Mouse (Mus musculus) embryo, embryonic 11 days (tissue): ENCODE data around the gene Smg9.
"Not testable (repeated sequence)": the region's sequence is repeated elsewhere in the genome, so short reads cannot be mapped to it uniquely, and the experiment has no call there.

Source experiments
- DNase-seq: peaks from one replicate; pipeline ENCODE4 v3.0.0-alpha.2; 2015

Smg9 gene

DNA sequence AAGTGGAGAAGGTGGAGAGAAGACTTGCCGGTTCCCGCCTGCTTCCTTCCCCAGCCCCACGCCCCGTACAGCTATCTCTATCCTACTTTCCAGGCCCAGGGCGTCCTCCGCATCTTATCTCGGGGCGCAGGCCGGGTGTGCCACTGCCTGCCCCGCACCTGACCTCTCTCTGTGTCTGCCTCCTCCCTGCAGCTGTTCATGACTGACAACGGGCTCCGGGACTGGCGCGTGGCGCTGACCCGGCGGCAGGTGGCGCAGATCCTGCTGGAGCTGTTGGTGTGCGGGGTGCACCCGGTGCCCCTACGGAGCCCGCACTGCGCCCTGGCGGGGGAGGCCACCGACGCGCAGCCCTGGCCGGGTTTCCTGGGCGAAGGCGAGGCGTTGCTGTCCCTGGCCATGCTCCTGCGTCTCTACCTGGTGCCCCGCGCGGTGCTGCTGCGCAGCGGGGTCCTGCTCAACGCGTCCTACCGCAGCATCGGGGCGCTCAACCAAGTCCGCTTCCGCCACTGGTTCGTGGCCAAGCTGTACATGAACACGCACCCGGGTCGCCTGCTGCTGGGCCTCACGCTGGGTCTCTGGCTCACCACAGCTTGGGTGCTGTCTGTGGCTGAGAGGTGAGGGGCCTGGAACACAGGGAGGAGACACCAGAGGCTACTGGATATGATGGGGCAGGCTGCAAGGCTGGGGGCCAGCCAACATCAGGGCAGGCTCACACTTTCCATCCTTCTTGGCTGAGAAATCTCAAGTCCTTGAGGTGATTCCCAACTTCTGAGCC, 22.1 kb upstream of the Smg9 start:
- DNase-seq: peak; percentile 69

DNA sequence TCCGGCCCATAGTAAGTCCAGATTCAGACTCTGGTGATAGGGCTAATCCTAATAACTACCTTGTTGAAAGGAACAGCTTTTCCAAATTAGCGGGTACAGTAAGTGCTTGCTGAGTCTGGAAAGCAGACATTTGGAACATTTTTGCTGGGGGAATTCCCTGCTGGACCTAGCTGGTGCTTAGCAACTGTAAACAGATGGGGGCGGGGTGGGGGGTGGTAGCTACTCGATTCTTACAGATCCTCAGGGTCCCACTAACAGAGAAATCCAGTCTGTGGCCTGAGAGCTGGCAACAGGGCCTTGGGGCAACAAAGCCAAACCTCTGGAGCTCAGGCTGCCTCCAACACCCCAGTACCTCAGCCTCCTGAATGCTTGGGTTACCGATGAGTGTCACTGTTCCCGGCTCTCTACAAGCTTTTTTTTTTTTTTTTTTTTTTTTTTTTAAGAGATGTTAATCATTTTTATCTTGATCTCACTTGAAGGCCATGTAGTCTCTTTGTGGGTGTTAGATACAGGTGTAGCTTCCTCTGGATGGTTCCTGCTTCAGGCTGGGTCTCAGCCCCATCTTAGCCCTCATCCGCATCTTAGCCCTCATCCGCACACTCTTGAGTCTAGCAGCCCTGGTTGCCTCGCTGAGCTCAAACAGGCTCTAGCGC, 21.2 kb upstream of the Smg9 start:
- DNase-seq: peak; percentile 41

DNA sequence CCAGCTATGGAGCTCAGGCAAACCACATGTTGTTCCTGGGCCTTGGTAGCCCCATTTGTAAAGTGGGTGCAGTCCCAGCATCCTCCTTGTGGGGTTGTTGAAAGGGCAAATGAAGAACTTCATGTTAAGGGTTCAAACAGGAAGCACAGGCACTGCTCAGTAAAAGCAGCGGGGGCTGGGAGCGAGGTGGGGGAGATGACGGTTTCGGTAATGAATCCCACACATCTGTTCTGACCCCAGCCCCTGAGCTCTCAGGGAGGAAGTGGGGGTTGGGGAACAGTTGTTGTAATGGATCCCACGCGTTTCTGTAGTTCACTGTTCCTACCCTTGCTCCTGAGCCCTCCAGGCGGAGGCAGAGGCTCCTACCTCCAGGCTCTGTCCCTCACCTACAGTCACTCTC, 19.5 kb upstream of the Smg9 start:
- peak; percentile 72 for DNase-seq

DNA sequence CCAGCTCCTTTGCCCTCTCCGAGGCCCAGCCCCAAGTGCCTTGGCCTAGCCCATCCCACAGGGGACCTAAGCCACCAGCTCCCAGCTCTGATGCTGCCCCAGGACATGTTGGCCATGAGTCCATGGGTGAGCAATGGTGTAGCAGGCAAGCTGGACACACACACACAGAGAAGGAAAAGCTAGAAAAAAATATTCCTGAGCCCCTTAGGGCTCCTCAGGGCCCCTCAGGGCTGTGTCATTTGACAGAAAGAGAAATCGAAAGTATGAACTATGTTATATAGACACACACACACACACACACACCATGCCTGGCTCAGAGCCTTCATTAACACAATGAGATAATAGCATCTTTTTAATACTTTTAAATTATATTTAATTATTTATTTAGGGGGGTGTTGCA, 19.0 kb upstream of the Smg9 start:
- DNase-seq: no peak

DNA sequence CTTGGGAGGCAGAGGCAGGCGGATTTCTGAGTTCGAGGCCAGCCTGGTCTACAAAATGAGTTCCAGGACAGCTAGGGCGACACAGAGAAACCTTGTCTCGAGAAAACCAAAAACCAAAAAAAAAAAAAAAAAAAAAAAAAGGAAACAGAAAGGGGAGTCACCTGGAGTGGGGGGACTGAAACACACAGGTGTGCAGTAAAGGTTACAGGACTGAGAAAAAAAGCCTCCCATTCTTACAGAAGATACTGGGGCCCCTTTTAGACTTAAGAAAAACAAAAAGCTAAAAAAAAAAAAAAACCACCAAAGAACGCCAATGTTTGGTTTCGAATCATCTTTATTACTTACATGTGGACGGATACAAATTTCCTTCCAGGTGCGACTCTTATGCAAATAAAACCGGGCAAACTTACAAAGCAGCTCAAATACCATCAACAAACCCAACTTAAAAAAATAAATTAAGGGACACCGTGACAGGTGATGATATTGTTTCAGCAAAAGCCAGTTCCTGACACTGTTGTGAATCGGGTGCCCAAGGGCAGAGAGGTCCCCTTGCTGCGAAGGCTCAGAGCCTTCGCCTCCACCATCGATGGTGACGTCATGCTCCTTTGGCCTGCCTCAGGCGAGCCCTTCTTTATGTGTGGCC, 16.6 kb upstream of the Smg9 start:
- DNase-seq: no peak

DNA sequence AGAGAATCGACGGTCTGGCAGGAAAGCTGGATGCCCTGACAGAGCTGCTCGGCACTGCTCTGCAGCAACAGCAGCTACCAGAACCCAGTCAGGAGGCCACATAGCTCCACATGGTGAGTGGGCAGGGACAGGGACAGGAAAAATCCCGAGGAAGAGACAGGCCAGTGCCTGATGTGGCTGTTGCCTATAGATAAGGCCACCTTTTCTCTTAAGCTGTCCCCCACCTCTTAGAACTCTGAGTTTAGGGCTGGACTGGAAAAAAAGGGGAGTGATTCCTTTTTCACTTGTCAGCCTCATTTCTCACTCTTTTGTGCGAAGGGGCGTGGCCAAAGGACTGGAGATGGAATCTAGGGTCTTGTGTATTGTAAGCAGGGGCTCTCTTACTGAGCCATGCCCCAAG, 15.3 kb upstream of the Smg9 start:
- no peak for DNase-seq

DNA sequence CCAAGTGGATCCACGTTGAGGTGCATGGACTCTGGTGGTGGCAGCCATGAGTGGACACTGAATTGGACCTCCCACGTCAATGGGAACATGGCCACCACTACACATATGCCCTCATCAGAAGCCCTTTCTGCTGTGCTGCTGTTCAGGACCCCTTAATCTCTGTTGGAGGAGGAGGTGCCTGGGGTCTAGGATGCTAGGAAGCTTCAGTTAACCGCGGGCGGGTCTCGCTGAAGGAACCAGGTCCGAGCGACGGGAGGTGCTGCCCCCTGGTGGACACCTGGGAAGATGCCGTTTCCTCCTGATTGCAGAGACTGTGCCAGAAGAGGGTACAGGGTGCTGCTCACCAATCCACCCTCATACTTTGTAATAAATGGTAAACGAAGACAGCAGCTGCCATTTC, 14.6 kb upstream of the Smg9 start:
- DNase-seq: peak; percentile 83

DNA sequence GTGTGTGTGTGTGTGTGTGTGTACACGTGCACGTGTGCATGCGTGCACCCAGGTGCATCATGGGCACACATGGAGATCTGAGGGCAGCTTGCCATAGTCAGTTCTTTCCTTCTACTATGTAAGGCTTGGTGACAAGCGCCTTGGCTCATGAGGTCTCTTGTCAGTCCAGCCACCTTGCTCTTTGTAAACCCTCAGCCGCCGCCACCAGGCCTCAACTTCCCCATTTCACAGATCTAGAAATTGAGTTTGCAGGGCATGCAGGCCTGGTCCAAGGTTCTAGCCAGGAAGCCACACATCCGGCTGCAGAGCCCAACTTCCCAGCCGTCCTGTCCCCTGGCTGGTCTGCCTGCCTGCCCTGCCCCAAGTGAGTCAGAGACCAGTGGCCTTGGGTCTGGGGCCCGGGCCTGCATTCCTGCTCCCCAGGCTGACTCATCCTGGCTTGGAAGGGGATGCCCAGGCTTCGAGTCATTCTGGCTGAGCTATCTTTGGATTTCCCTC, 12.3 kb upstream of the Smg9 start:
- DNase-seq: no peak

DNA sequence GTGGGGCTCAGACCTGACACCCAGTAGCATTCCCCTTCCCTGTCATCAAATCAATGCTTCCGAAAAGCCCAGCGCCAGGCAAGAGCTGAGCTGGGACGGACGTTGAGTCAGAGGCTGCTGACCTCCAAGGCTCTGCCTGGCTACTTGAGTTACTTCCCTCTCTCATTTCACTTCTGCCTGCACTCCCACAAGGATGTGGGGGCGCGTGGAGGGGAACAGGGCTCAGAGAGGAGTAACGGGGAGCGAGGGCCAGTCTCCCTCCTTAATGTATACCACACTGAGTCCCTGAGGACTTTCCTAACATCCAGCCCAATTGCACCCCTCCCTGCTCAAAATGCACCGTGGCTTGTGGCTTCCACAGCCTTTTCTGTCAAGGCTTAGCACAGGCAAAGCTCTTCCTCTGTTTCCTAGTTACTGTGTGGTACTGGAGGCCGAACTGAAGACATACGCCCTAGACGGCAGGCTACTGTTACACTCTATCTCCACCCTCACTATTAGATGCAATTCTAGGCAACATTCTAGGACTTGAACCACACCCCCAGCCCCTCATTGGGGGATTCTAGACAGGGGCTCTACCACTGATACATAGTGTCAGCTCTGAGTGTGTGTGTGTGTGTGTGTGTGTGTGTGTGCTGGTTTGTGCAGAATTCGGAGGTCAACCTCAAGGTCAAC, 9.8 kb upstream of the Smg9 start:
- no peak for DNase-seq

DNA sequence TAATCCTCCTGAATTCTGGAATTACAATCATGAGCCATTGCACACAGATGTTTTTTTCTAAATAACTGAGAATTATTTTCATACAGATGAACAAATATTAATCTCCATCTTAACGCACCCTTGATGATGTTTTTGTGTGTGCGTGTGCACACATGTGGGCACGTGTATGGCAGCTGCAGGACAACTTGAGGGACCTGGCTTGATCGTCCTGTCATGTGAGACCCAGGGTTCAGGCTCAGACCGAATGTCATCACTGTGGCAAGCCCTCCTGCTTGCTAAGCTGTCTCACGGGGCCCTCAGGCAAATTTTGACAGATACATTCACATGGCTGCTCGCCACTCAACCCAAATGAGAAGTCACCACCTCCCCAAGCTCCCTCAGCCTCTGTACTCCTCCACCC, 8.9 kb upstream of the Smg9 start:
- DNase-seq: no peak

DNA sequence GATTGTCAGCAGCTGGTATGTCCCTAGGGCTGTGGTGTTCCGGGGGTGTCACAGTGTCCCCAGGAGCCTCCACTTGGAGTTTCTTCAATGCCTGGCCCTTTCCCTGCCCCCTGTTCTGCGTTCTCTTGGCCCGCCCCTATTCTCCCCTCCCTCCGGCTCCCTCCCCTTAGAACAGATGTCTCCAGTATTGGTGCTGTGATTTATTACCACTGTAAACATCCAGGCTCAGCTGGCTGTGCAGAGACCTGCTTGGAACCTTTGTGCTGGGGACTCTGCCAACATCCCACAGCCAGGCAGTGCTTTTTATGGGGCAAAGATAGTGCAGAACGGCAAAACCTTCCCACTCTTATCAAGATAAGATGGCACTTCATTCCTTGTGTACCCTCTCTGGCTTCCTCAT, 8.3 kb upstream of the Smg9 start:
- DNase-seq: peak; percentile 75

DNA sequence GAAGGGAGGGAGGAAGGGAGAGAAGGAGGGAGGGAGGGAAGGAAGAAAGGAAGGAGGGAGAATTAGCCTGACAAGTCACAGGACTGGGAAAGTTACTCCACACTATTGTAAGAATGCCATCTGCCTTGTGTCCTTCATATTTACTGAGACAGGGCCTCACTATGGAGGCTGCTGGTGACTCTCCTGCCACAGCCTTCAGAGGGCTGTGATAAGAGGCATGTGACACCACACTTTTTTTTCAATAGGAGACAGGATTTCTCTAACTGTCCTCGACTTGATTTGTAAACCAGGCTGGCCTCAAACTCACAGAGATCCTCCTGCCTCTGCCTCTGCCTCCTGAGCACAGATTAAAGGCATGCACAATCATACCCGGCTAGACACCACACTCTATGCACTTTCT, 7.7 kb upstream of the Smg9 start:
- DNase-seq: no peak

DNA sequence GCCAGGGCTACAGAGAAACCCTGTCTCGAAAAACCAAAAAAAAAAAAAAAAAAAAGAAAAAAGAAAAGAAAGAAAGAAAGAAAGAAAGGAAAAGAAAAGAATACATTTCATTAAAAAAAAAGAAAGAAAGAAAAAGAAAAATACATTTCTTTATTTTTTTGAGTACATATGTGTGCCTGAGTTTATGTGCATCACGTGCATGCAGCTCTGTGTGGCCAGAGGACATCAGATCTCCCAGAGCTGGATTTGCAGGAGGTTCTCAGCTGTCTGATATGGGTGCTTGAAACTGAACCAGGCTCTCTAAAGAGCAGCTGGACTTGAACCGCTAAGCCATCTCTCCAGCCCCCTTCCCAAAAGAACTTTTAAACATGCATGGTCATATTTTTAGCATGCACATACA, 5.4 kb upstream of the Smg9 start:
- DNase-seq: no peak

DNA sequence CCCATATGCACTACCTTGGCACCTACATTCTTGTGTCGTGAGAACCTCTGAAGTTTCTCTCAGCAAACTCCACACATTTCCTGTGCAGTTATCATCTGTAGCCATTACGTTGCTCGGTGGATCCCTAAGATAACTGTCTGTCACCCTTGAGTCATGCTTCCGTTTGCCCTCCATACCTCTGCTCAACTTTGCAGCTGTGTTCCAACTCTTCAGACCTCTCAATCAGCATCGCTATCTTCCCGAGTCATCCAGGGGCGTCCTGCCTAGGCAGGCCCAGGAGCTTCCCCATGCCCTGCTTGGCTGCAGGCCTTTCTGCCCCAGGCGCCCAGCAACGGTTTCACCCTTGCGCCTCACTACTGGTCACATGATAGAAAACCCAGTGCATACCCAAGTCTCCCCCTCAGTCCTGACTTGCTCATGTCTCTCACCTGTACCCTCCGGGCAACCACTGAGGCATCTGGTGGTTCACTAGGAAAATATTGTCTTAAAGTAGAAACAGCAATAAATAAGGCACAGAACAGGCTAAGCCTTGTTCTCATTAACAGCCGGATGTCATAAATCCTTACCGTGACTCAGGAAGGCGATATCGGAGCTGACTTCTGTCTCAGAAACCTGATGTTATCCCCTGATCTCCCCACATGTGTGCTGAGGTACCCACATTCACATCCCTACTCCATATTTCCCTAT, 4.8 kb upstream of the Smg9 start:
- peak; percentile 40 for DNase-seq

DNA sequence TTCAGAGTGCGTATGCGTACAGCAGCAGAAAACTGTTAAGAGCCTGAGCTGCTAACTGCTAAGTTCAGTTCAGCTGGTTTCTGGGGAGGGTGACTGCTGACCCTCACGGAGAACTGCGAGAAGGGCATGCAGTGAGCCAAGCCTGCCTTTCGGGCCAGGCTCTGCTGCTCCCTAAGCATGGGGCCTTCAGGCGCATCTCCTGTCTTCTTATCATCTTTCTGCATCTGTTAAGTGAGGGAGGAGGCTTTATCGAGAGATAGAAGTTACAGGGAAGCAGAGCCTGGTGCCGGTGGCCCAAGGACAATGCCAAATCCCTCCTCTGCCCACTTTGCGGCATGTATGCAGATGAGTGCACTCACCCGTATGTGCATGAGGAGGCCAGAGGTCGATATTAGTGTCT, 2.6 kb upstream of the Smg9 start:
- no peak for DNase-seq

DNA sequence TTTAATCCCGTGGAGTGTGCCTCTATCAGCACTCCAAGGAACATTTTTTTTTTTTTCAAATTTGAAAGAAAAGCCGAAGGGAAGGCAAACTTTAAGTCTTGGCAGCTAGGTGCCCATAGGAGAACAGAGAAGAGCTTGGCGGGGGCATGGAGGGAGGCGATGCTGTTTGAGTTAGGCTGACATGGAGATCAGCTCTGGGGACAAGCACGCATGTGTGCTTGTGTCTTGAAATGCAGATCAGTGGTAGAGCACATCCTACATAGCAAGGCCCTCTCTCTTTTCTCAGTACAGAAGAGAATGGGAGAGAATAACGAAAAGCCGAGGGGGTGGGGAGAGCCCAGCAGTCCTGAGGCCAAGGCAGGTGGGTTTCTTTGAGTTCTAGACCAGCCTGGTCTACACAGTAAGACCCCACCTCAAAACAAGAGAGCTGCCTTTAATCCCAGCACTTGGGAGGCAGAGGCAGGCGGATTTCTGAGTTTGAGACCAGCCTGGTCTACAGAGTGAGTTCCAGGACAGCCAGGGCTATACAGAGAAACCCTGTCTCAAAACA, 980 bp upstream of the Smg9 start:
- DNase-seq: no peak

DNA sequence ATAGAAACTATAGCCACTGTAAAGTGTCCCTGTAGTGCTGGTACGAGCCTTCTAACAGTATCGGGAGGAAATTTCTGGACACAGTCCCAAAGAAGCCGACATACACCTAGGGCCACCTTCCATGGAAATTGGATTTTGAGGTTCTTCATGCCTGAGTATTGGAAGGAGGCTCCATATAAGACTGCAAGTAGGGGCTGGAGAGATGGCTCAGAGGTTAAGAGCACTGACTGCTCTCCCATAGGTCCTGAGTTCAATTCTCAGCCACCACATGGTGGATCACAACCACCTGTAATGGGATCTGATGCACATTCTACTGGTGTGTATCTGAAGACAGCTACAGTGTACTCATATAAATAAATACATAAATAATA, 648 bp downstream of the Smg9 start:
- no peak for DNase-seq

DNA sequence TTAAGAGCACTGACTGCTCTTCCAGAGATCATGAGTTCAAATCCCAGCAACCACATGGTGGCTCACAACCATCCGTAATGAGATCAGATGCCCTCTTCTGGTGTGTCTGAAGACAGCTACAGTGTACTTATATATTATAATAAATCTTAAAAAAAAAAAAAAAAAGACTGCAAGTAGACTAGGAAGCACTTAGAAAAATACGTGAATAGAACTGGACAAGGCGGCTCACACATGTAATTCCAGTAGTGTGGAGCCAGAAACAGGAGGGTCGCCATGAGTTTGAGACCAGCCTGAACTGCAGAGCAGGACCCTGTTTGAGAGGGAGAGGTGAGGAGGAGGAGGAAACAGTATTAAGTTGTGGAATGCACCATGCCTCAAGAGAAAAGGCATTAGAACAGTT, 1.1 kb downstream of the Smg9 start:
- not testable (repeated sequence) for DNase-seq

DNA sequence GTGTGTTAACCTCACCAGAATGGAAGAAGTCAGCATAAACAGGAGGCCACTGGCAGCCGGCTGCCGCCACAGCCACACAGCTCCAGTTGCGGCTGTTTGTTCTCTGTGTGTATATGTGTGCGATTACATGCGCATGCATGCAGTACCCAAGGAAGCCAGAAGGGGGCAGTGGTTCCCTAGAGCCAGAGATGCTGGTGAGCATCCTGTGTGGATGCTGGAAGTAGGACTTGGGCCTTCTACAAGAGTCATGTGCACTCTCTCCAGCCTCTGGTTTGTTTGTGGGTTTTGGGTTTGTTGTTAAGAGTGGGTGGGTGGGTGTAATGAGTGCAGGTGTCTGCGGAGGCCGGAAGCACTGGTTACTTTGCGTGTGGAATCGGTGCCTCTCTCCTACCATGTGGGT, 3.4 kb downstream of the Smg9 start:
- DNase-seq: no peak

DNA sequence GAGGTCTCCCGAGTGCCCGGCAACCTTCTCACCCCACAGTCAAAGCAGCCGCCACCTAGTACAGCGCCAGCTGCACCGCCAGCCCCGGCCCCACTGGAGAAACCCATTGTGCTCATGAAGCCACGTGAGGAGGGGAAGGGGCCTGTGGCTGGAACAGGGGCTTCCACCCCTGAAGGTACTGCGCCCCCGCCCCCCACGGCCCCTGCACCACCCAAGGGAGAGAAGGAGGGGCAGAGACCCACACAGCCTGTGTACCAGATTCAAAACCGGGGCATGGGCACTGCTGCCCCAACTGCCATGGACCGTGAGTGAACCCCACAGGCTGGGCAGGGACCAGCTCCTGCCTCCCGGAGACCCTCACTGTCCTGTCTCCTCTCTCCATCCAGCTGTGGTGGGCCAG, 6.2 kb downstream of the Smg9 start:
- DNase-seq: no peak

DNA sequence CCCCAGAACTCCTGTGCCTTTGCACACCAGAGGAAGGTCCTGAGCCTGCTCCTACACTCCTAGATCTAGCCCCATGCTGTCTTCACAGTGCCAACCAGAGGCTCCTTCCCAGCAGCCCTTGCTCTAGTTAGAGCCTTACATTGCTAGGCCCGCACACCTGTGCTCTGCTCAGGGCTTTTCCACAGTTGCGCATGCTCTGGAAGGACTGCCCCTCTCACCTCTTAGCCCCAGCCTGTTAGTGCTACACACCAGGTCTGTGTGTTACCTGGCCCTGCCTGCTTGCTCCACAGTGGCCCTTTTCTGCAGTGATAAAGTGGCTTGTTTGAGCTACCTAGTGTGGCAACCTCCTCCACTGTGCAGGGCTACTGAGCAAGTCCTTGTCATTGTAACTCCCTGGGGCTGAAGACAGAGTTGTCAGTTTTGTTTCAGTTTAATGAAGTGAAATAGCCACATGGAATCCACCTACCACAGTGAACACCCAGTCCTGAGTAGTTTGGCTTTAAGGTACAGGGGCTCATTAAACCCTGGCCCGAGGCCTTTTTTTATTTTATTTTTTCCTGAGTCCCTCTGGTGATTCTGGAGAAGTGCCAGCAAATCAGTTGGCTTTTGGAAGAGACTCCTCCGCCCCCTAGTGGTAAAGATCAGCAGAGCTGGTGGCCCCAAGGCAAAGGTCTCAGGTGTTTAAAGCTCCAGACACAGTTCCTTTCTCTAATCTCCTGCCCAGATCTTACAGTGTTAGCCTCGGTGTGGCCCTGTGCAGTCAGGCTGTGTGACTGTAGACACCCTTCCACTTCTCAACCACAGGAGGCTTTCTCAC, 7.3 kb downstream of the Smg9 start:
- peak; percentile 82 for DNase-seq

DNA sequence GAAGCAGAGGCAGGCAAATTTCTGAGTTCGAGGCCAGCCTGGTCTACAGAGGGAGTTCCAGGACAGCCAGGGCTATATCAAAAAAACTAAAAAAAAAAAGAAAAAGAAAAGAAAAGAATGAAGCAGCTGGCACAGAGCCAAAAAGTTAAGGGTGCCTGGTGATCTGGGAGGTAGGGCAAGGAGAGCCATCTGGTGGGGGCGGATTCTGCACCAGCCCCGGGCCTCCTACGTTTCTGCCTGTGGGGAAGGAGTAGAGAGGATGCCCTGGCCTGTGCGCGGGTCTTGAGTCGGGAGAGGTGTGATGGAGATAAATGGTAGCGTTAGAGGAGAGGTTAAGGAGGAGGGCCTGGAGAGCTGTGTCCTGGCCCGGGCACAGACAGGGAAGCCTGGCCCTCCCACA, 8.8 kb downstream of the Smg9 start:
- no peak for DNase-seq
